Mouse (Mus musculus) erythroblast, embryonic 14.5 days (primary cell): ENCODE results near the gene Ankrd52.

Experiments used
- GATA1 ChIP-seq: IDR thresholded peaks from 2 replicates; pipeline ENCODE4 v1.6.1; 2012; ENCODE audit warnings: low read length, inconsistent platforms, mixed read lengths
- TAL1 ChIP-seq: IDR thresholded peaks from 3 replicates; pipeline ENCODE4 v1.6.1; 2012; ENCODE audit warnings: low read length, inconsistent platforms, mixed read lengths

DNA sequence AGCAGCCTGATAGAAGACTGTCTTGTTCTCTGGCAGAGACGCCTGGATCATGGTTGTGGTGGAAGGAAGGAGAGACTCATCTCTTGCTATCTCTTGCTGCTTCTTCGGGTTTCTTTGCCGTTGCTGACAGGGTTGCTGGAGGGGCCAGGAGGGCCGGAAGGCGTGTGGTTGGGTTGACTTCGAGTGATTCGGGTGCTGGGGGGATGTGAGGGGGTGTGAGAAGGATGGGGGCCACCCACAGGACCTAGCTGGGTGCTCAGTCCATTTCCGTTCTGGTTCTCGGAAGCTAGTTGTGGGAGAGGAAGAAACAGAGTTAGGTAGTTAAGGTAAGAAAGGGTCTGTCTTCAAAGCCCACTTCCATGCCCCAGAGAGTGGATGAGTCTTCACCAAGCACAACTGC is 24.7 kb downstream of the Ankrd52 start:
- TF ChIP-seq GATA1, result no peak
- TF ChIP-seq TAL1, result no peak
